Mouse (Mus musculus) brain, adult 2 months (tissue): Measurements from ENCODE around the gene Cacna1d.
A peak's percentile ranks its signal among the peaks of the same experiment; 100 is the strongest.

Experiments used
- DNase-seq: peaks from one replicate; pipeline ENCODE4 v3.0.0; 2011; ENCODE audit warnings: low read depth, low spot score

The Cacna1d gene

GRCm38 (mm10) chr14:30491342-30491741 is at the start of gene Cacna1d:
Gene Cacna1d, minus strand, starts transcription at chr14:30491455.
- no peak for DNase-seq

- DNase-seq: no peak
Measured at GRCm38 (mm10) chr14:30533780-30534450, 42.7 kb upstream of the Cacna1d start.

- peak; percentile 25 for DNase-seq
Measured at GRCm38 (mm10) chr14:30531896-30532295, 40.6 kb upstream of the Cacna1d start.

GRCm38 (mm10) chr14:30531431-30531830 is 40.2 kb upstream of the Cacna1d start:
- no peak for DNase-seq

GRCm38 (mm10) chr14:30530726-30531269 is 39.5 kb upstream of the Cacna1d start:
- DNase-seq: no peak

- no peak for DNase-seq
Measured at GRCm38 (mm10) chr14:30529454-30529853, 38.2 kb upstream of the Cacna1d start.

- DNase-seq: no peak
Measured at GRCm38 (mm10) chr14:30528961-30529360, 37.7 kb upstream of the Cacna1d start.

- DNase-seq: no peak
Measured at GRCm38 (mm10) chr14:30528392-30528791, 37.1 kb upstream of the Cacna1d start.

GRCm38 (mm10) chr14:30523356-30523755 is 32.1 kb upstream of the Cacna1d start:
- DNase-seq: peak; percentile 90

GRCm38 (mm10) chr14:30519323-30519722 is 28.1 kb upstream of the Cacna1d start:
- DNase-seq: no peak

GRCm38 (mm10) chr14:30515931-30516723 is 24.9 kb upstream of the Cacna1d start:
- DNase-seq: peak; percentile 95

- DNase-seq: no peak
Measured at GRCm38 (mm10) chr14:30512896-30513295, 21.6 kb upstream of the Cacna1d start.

GRCm38 (mm10) chr14:30510214-30510763 is 19.0 kb upstream of the Cacna1d start:
- DNase-seq: no peak

GRCm38 (mm10) chr14:30504990-30505389 is 13.7 kb upstream of the Cacna1d start:
- peak; percentile 57 for DNase-seq

- peak; percentile 94 for DNase-seq
Measured at GRCm38 (mm10) chr14:30498202-30498601, 6.9 kb upstream of the Cacna1d start.

- DNase-seq: no peak
Measured at GRCm38 (mm10) chr14:30494998-30495397, 3.7 kb upstream of the Cacna1d start.

GRCm38 (mm10) chr14:30493276-30493675 is 2.0 kb upstream of the Cacna1d start:
- DNase-seq: peak; percentile 16

GRCm38 (mm10) chr14:30479361-30479948 is 11.8 kb downstream of the Cacna1d start, which contains the start of gene Dcp1a:
Gene Dcp1a, plus strand, starts transcription at chr14:30479535.
- peak; percentile 99 for DNase-seq

- DNase-seq: no peak
Measured at GRCm38 (mm10) chr14:30474416-30474815, 16.8 kb downstream of the Cacna1d start.

- no peak for DNase-seq
Measured at GRCm38 (mm10) chr14:30473605-30474004, 17.6 kb downstream of the Cacna1d start.

GRCm38 (mm10) chr14:30463312-30463711 is 27.9 kb downstream of the Cacna1d start:
- peak; percentile 49 for DNase-seq
